Mouse (Mus musculus): ENCODE measurements at regions not wholly inside any gene's neighbourhood (a gene's known extent, or its start where the extent isn't known, plus 50 kb on each side); places are given as distances from the start of the nearest gene placed in this dataset.

- TF ChIP-seq GATA1 (IDR thresholded peaks at IDR 0.05; ENCODE audit: low read length) (no peak), TAL1 (IDR thresholded peaks at IDR 0.05; ENCODE audit: low read length) (no peak)
Measured at GRCm38 (mm10) chr4:142392924-142393323, 153.7 kb upstream of the Kazn start.
